Mouse (Mus musculus): ENCODE results near the gene Armc3. TPM values are rescaled to one million over a fixed set of nuclear protein-coding genes. Genes with fewer than 3 reads are reported as not detected.

Gene Armc3
- polyA plus RNA-seq, 2 experiments from 2014 or later: 2.4 to 4.3 TPM

DNA sequence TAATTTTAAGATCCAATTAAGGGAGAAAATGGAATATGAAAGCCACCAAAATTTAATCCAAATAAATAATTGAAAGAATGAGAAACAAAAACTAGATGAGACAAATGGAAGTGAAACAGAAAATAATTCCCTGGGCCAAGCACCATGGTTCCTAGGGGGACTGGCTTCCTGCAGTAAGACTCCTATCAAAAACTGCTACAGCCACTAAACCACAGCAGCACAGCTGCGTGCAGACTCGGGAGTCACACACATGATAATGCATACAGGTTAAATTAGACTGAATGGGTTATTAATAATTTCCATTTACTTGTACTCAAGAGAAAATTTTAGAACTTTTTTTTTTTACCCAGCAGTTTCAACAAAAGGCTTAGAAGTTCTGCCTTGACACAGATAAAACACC, 154.1 kb downstream of the Armc3 start:
- no peak for ATAC-seq

Other genes starting within 250 kb of the Armc3 start
- gene Pip4k2a, start 201.2 kb upstream of the Armc3 start, polyA plus RNA-seq (2017; shearing (Covaris generic)): 10 to 100 TPM; 17.7 to 18.7 TPM
- gene 4930426L09Rik, start 201.0 kb upstream of the Armc3 start, polyA plus RNA-seq (2017; shearing (Covaris generic)): 1 to 10 TPM in 1 of 2 experiments, not detected in 1; 1.6 TPM
- gene Msrb2, start 172.1 kb downstream of the Armc3 start, polyA plus RNA-seq (2017; shearing (Covaris generic)): 10 to 100 TPM; 15.1 to 17.8 TPM
- gene Ptf1a, start 246.4 kb downstream of the Armc3 start, polyA plus RNA-seq (2017; shearing (Covaris generic)): not detected